Mouse (Mus musculus): ENCODE measurements around the gene Lnx1.

GRCm38 (mm10) chr5:74648216-74648615 lies 54.5 kb downstream of the Lnx1 start:
- TF ChIP-seq CTCF (IDR thresholded peaks at IDR 0.05; ENCODE audit: borderline replicate concordance, insufficient read depth, low read length) (no peak), POLR2A (IDR thresholded peaks at IDR 0.05; ENCODE audit: low read depth, low read length) (no peak)

All from embryonic fibroblast, embryonic 13.5 days (primary cell).